Mouse (Mus musculus) forebrain, embryonic 15.5 days (tissue): ENCODE measurements around the gene Trove2. TPM values are rescaled to one million over a fixed set of nuclear protein-coding genes. Genes with fewer than 3 reads are reported as not detected.

ENCODE experiments used
- polyA plus RNA-seq: library from polyadenylated mRNA; unstranded; fragments of >200 nt; fragmentation: Nextera tagmentation; extraction: Ambion mirVana; gene quantifications from 2 replicates; pipeline ENCODE4 v1.2.1, GENCODE M21; 2015

The Trove2 gene
- polyA plus RNA-seq, 1 experiment from 2014 or later, result 53.3 TPM

Other genes with a start within 250 kb of the Trove2 start
- gene B3galt2, start 136.4 kb downstream of the Trove2 start, polyA plus RNA-seq, result 6.8 and 7.6 TPM in 2 replicates
- gene Cdc73, start 74.2 kb downstream of the Trove2 start, polyA plus RNA-seq, result 25.8 and 31.0 TPM in 2 replicates
- 177 TPM in 2 replicates for gene Glrx2, start 60.7 kb downstream of the Trove2 start, polyA plus RNA-seq
- 63.5 and 73.4 TPM in 2 replicates for gene Uchl5, start 204 bp upstream of the Trove2 start, polyA plus RNA-seq
- 79.6 and 88.7 TPM in 2 replicates for gene Rgs2, start 227.1 kb upstream of the Trove2 start, polyA plus RNA-seq